Mouse (Mus musculus) right cerebral cortex, postnatal 10 days (tissue): Measurements from ENCODE around the gene Ovca2.
"Not testable (repeated sequence)": the region's sequence is repeated elsewhere in the genome, so short reads cannot be mapped to it uniquely, and the experiment has no call there.

Experiments used
- DNase-seq, 2 experiments: peaks; one replicate each; pipeline ENCODE4 v3.0.0; 2021; ENCODE audit warnings: low spot score in 2 of 2

Gene Ovca2

GRCm38 (mm10) chr11:75194850-75195461, 16.3 kb upstream of the Ovca2 start:
- peak; percentile 75 to 85 for DNase-seq

- peak in 1 of 2 experiments; percentile 55 for DNase-seq
These were observed 15.7 kb upstream of the Ovca2 start for GRCm38 (mm10) chr11:75194121-75194849.

GRCm38 (mm10) chr11:75193256-75194071, 14.8 kb upstream of the Ovca2 start, which contains the start of gene Rtn4rl1:
Gene Rtn4rl1, plus strand, starts transcription at chr11:75193783.
- DNase-seq: peak; percentile 83 to 85

GRCm38 (mm10) chr11:75192336-75193214, 13.9 kb upstream of the Ovca2 start:
- DNase-seq: peak; percentile 77 to 83

- DNase-seq: no peak
These were observed 13.2 kb upstream of the Ovca2 start for GRCm38 (mm10) chr11:75191841-75192240.

- no peak for DNase-seq
These were observed 12.3 kb upstream of the Ovca2 start, which contains the start of gene Dph1 for GRCm38 (mm10) chr11:75190905-75191441. Gene Dph1, minus strand, starts transcription at chr11:75191241.

- DNase-seq: peak; percentile 89 to 91
These were observed 11.7 kb upstream of the Ovca2 start for GRCm38 (mm10) chr11:75190371-75190724.

GRCm38 (mm10) chr11:75189713-75190370, 11.2 kb upstream of the Ovca2 start:
- no peak for DNase-seq

- no peak for DNase-seq
These were observed 6.4 kb upstream of the Ovca2 start for GRCm38 (mm10) chr11:75184986-75185385.

- DNase-seq: no peak
These were observed 5.9 kb upstream of the Ovca2 start for GRCm38 (mm10) chr11:75184573-75184972.

GRCm38 (mm10) chr11:75183917-75184570, 5.4 kb upstream of the Ovca2 start:
- DNase-seq: peak in 1 of 2 experiments; percentile 64

GRCm38 (mm10) chr11:75178011-75178410, 624 bp downstream of the Ovca2 start:
- DNase-seq: no peak

GRCm38 (mm10) chr11:75174574-75174973, 4.1 kb downstream of the Ovca2 start:
- DNase-seq: not testable (repeated sequence)

- no peak for DNase-seq
These were observed 4.9 kb downstream of the Ovca2 start for GRCm38 (mm10) chr11:75173799-75174165.

GRCm38 (mm10) chr11:75173095-75173798, 5.4 kb downstream of the Ovca2 start:
- peak; percentile 98 for DNase-seq

- DNase-seq: peak; percentile 87 to 89
These were observed 6.2 kb downstream of the Ovca2 start for GRCm38 (mm10) chr11:75172151-75173094.

- DNase-seq: peak; percentile 47 to 58
These were observed 7.3 kb downstream of the Ovca2 start for GRCm38 (mm10) chr11:75171186-75171865.
